Mouse (Mus musculus): ENCODE results near the gene Rora. TPM values are rescaled to one million over a fixed set of nuclear protein-coding genes. Genes with fewer than 3 reads are reported as not detected.

Rora gene
- total RNA-seq, 4 experiments from 2014 or later = 103 to 117 (median 104) TPM

DNA sequence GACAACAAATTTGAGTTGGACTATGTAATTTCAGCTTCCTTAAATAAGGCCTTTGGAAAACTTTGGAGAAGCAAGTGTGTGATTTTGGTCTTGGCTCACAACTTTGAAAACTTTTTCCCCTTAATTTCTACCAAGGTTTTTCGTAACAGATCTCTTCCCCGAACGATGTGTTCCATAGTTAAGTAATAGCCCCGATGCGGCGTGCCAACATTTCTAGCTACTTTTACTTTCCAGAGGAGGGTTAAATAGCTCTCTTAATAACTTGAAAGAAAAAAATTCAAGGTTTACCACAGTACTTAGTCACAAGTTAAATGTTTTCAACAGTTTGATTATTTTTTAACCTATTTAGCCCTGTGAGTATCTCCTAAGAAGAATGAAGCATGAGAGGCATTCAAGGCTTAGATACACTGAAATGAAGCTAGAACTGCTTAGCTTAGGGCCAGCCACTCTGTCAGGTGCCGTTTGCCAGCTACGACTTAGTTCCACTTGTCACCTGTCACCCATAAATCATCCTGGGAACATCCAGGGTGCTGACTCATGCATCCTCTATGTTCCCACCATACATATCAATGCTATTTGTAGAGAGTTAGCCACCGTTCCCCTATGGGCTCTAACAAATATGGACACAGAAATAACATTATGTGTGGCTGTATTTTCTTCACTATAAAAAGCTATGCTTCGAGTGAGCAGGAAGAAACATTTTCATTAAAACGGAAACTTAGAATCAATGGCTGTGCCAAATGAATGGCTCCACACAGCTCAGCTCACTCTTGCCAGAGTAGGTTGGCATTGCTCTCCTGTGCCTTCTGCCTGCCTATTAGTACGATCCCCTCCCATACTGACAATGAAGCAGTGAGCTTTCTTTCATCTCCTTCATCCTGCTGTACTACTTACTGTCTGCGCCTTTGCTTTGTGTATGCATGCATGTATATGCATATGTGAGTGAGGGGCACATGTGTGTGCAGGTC is 541.3 kb downstream of the Rora start:
- DNase-seq (ENCODE audit: low spot score in 2 of 2) = peak; percentile 53 to 69

DNA sequence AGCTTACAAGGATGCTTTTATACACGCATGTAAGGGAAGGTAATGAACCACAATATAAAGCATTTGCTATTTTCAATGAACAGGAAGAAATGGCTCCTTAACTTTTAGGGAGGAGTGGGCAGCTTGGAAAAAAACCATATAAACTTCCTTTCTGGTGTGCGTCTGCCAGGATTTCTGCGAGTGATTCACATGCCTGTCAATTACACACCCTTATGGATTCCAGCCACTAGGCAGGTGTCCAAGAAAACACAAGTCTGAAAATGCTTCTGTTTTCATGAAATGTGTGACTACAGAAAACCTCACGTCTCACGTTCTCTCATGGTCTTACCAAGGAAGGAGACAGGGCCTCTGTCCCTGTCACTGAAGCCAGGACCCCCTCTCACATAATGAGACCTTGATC is 560.2 kb downstream of the Rora start:
- DNase-seq (ENCODE audit: low spot score in 2 of 2) = no peak

DNA sequence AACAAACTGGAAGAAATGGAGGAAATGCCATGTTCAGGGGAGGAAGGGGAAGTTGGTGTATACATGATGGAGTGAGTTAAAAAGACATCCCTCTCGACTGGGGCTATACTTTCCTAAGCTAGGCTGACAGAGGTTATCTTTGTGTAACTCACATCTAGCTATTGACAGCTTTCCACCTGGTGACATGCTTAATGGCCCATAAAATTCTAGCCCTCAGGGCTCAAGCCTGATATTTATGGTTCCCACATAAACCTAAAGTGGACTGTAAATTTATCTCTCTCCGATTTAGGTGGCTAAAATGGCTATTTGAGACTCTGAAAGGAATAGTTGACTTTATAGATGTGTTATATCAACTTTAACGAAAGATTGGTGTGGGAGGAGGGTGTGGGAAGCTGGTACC is 571.3 kb downstream of the Rora start:
- DNase-seq (ENCODE audit: low spot score in 2 of 2) = no peak

DNA sequence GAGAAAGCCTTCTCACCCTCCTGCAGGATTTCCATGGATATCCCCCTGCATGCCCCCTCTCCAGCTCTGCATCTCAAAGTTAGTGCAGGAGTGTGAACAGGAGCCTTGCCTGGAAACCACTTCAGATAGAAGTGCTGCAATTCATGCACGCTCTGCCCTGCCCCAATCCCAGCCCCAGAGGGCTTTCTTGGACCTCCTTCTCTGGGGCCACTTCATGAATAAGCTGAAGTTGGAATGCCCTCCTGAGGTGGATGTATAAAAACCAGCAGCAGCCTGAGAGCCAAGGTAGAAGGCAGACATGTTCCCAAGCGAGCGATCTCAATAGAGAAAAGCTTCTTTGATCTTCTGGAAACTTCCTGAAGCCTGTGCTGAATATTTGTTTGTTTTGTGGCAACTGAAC is 572.8 kb downstream of the Rora start:
- no peak for DNase-seq (ENCODE audit: low spot score in 2 of 2)

DNA sequence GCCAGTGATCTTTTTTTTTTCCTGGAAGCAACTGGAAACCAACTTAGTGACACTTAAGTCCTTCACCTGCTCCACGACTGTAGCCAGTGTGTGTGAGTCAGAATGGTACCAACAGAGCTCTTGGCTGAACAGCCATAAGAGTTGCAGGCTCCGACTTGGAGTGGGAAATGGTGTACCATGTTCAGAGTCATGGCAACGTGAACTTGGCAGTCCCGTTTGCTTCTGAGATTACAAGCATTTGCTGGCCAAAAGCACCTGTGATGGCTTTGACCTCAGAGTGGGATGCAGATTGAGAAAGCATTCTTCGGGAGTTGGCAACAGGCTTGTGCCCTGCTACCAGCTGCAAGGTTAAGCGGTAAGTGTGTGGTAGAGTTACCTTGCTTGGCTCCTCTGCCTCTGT is 574.2 kb downstream of the Rora start:
- peak; percentile 50 to 68 for DNase-seq (ENCODE audit: low spot score in 2 of 2)

DNA sequence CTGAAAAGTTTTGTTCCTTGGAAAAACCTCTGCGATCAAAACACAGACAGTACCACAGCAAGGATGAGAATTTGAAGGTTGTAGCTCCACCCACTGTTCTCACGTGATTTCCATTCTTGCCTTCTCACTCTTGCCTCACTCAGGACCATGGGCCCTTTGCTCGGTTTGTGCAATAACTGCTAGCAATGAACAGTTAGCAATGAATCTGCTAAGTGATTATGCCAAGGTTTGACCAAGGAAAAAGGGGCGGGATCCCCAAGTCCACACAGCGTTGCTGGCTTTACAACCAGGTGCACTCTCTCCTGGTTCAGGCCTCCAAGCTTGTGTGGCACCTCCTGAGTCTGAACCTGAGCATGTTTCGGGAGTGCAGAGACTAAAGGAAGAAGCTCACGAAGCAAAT is 576.3 kb downstream of the Rora start:
- no peak for DNase-seq (ENCODE audit: low spot score in 2 of 2)

DNA sequence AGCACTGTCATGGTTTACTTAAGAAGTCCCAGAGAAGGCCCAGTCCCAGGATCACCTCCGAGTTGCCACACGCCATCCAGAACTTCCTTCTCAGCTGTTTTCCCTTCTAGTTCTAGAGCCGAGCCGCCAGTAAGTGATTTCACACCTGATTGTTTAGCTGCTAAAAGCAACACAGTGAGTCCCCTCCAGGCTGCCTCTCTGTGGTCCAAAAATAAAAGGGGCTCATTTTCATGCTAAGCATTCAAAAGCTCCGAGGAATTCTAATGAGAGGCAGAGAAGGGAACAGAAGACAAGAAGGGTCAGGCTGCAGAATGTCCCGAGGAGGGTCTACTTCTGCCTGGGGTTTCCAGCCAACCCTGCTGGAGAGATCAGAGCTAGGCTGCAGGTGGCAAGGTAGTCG is 580.9 kb downstream of the Rora start:
- no peak for DNase-seq (ENCODE audit: low spot score in 2 of 2)

DNA sequence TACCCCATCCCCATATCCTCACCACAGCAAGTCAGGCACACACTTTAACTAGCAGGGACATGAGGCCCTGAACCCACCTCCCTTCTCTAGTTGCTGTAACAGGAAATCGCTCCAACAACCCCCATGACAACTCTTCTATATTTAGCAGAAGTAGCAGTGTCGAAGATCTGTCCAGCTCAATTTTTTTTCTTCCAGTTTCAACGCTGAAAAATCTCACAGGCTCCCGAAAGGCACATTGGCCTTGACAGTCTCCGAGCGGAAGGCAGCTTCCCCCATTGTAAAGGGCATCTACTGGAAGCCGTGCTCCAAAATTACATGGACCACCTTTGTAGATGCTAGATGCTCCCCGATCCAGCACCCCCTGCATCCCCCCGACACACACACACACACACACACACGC is 583.7 kb downstream of the Rora start:
- DNase-seq (ENCODE audit: low spot score in 2 of 2) = no peak

DNA sequence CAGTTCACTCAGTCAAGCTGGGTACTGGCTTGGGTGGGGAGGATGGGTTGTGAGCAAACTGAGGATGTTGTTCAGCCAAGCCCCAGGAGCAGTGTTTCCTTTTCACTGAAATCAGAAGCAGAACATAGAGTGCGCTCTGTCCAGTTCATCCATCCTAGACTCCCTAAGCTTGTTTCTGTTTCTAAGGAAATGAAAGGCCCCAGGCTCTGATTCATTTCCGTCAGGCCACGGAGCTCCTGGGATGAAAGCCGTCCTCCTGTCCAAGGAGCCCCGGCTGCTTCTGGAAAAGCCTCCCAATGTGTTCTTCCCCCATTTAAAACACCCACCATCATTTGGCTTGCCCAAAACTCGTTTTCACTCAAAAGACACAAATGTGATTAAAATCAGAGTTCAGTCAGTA is 589.0 kb downstream of the Rora start:
- DNase-seq (ENCODE audit: low spot score in 2 of 2) = no peak

DNA sequence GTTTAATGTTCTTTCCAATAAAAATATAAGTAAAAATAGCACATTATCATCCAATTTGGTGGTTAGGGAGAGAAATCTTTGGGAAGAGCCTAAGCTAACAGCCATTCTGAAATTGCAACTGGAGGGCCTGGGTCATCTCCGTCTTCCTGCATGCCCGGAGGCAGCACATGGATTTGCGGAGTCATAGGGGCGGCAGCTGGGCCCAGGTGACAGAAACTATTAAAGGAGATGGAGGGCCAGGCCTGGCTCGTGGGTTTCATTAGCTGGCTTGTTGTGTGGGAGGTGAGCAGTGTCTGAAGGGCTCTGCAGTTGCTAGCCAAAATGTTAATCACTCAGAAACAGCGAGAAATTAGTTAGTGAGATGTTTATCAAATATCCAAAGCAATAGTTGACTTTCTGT is 590.0 kb downstream of the Rora start:
- DNase-seq (ENCODE audit: low spot score in 2 of 2) = no peak

DNA sequence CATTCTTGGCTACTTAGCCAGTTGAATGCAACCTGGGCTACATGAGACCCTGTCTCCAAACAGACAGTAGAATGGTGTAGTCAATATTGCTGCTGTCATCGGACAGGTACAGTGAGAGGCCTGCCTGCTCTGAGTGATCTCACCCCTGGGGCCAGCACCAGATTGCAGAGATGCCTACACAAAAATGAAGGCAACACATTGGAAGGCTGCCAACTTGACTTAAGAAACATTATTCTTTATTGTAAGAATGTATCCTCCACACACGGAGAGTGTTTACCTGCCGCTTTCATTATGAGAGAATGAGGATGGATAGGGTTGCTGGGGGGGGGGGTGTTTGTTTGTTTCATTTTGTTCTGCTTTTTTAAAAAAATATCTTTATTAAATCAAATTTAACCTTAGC is 592.6 kb downstream of the Rora start:
- no peak for DNase-seq (ENCODE audit: low spot score in 2 of 2)

DNA sequence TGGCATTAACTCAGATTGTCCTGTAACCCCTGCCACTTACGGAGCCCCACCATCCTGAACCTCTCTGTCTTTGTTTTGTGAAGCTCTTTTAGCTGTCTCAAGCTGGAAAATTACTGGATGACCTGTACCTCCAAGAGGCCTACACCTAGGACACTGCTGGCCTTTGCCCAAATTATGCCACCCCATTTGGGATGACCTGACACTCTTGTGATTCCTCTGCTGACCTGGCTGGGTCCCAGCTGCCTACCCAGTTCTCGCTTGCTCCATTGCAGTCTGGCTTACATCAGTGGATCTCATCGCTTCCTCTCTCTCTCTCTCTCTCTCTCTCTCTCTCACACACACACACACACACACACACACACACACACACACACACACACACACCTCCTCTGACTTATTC is 596.0 kb downstream of the Rora start:
- no peak for DNase-seq (ENCODE audit: low spot score in 2 of 2)

DNA sequence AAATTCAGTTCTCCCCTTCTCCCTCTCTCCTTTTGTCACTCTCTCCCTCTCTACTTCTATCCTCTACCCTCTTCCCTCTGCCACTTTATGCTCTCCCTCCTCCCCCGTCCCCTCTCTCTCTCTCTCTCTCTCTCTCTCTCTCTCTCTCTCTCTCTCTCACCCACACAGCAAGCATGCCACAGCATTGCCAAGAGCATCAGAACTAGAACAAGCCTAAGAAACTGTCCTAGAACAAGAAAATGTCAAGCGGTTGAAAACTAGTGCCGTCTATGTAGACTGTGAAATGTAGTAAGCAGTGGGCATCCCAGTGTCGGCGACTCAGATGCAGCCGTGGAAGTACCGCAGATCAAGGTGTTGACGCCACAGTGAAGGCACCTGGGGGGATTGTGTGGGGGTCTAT is 596.7 kb downstream of the Rora start:
- DNase-seq (ENCODE audit: low spot score in 2 of 2) = no peak

DNA sequence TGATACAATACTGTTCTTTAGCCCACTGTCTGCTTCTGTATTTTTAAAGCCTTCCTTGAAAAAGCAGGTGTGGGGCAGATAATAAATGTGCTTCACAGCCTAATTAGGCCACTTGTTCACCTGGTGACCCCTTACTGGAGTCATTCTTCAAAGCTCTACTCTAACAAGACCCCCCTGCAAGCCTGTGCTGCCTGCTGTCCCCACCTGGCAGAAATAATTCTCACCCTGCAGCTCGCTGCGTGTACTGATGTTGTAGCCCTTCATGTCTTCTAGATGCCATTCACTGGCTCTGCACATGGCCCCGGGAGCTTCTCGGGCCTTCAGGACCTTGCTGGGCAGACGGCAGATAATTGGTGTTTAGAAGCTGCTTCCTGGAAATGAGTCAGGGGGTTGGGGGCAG is 604.9 kb downstream of the Rora start:
- no peak for DNase-seq (ENCODE audit: low spot score in 2 of 2)

DNA sequence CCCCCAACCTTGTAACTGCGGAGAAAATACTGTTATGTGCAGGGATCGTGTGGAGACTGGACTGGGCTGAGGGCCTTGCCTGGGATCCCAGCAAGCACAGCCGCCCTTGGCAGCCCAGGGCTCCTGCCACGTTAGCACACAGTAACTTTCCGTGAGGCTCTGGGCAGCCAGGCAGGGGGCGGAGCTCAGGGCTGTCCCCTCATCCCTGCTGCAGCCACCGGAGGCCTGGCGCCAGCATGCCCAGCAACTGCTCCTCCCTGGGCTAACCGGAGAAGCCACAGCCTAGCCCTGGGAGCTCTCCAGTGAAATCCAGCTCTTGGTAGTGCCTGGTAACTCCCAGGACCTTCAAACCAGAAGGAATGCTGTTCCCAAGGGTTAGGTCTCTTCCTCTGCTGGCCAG is 605.8 kb downstream of the Rora start:
- DNase-seq (ENCODE audit: low spot score in 2 of 2) = peak; percentile 84 to 93

DNA sequence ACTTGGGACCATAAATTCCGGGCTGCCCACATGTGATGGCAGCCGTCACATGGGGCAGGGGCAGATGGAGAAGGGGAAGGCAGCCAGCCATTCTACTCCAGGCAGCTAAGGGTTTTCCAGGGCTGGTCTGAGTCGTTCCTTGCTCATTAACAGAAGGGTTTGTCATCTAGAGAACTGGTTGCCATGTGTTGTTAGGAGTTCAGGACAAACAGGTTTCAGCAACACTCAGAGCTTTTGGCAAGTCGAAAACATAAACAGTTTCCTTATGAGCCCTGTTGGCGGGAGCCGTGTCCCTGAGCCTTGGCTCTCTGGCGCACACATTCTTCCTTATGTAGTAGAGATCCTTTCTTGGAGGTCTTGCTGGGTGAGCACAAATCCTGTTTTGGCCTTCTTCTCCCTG is 611.6 kb downstream of the Rora start:
- DNase-seq (ENCODE audit: low spot score in 2 of 2) = peak in 1 of 2 experiments; percentile 39

DNA sequence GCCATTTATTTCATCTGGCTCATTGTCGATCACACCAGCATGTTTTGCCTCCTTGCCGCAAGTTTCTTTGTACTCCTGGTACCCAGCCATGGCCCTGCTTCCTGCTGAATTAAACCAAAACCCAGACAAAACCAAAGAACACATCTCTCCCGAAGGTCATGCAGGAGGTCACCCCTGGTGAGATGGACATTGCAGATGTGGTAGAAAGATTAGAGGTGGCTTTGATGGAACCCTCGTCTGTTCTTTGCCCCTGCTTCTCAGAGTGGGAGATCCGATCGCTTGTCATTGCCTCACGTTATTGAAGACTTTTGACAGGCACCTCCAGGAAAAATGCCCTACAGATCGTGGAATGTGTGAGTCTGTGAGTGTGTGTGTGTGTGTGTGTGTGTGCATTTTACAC is 616.8 kb downstream of the Rora start:
- no peak for DNase-seq (ENCODE audit: low spot score in 2 of 2)

DNA sequence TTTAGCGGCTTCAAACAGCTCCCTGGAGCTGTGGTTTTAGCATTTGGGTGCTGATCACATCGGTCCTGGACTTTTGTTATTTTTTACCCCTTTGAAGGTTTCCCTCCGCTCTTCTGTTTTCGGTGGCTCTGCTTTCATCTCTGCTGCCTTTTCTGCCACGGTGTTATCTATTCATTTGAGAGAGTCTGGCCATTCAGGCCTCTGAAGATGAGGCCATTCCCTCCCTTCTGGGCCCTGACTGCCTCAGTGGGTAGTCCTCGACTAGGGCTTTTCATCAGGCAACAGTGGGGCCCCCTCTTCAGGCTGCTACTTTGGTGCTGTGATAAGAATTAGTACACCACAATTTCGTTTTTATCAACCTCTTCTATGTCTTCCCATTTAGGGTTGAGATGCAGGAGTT is 617.3 kb downstream of the Rora start:
- DNase-seq (ENCODE audit: low spot score in 2 of 2) = no peak

DNA sequence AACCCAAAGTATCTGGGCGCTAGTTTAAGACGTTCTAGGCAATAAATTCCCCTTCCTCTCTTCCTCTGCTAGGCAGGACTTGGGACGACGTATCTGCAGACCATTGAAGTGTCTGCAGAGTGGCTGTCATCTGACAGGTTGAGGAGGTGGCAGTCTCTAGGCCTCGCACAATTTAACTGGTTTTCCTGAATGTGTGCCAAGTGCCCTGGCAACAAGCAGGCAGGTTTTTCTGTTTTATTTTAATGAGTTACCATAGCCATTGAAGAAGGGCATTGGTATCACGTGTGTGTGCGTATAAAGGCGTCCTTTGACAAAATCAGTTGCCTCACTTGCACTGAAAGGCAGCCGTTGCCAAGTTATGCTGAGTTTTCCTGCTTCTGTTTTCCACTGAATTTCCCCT is 619.3 kb downstream of the Rora start:
- no peak for DNase-seq (ENCODE audit: low spot score in 2 of 2)

DNA sequence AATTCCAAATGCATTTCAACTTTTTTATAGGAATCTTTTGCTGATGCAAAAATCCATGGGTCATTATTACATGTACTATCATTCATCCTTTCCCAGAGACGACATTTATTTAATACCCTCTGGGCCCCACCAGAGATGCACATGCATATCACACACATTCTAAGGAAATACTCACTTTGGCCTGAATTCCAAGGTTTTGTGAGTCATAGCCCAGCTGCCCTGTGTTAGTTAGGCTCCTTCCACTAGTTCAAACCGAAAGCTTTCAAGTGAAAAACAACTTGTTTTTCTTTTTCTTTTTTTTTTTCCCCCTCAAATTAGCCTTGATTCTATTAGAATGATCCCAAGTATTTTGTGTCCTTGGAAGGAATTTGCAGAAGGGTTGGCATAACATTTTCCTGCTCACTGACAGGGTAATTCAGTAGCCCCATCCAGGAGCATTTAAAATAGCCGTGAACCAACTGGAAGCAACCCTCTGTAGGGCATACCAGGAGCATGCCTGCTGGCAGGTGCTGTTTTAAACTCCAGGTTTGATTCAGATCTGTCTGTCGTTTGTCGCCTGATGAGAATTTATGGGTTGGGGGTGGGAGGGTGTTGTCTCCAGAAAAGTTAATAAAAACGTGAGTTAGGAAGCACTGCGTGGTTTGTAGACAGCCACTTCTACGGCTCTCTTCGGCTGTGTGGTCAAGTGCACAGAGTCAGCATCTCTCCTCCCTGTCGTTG is 621.3 kb downstream of the Rora start:
- no peak for DNase-seq (ENCODE audit: low spot score in 2 of 2)

DNA sequence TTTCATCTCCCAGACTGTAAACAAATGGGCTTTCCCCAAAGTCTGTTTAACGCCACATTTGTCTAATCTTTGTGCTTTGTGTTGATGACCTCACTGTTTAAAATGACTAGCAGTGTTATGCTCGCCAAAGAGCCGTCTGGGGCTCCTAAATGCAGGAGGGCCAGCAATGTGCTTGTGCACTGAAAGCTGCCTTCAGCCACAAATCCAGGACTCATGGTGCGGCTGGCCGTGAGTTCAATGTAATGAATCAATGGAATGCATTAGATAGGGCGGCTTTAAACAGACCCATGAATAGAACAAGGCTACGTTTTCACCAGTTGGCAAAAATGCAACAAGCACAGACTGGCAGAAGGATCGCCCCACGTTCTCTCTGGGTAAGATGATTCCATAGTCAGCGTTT is 623.7 kb downstream of the Rora start:
- no peak for DNase-seq (ENCODE audit: low spot score in 2 of 2)

DNA sequence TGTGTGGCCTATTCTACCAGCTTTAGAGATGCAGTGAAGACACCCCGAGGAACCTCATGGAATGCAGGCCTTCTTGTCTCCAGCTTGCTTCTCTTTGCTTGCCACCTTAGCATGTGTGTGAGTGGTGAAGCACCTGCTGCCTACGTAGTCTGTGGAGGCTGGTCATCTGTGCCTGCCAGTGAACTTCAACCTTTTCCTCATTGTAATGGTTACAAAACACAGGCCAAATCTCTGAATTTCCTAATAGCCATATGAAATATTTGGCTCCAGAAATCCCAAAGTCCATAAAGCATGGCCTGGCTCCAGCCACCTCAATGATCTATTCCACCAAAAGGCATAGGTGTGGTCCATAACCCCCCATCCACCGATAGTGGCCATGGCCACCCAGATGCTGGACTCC is 631.4 kb downstream of the Rora start:
- DNase-seq (ENCODE audit: low spot score in 2 of 2) = no peak

DNA sequence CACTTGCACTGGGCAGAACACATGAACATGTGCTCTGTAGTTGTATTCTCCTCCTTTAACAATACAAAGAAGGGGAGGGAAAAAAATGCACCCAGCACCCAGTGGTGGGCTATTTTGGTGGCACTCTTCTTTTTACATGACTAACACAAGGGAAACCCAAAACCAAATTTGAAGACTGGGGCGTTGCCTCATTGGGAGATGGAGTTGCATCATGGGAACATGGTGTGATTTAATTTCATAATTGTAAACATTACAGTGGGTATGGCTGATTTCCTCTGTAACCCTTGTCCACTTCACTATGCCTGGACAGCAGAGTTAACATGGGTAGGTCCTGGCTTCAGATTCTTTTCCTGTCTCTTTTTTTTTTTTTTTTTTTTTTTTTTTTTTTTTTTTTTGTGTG is 634.5 kb downstream of the Rora start:
- no peak for DNase-seq (ENCODE audit: low spot score in 2 of 2)

Measured in gastrocnemius, adult 8-10 months (tissue).